Mouse (Mus musculus) intestine, postnatal 0 days (tissue): ENCODE results near the gene Tmem163. TPM values are rescaled to one million over a fixed set of nuclear protein-coding genes. Genes with fewer than 3 reads are reported as not detected.

Experiments used
- ATAC-seq: fragments of 200-750 bp; cut with Nextera tagmentation; 2 replicates; pipeline ENCODE4 v1.8.0; 2017; ENCODE audit warnings: mild to moderate bottlenecking, moderate TSS enrichment, moderate library complexity
- H3K27ac ChIP-seq: fragments of 300-500 bp; sonication (generic); 2 replicates; pipeline ENCODE4 v1.5.1; 2014; ENCODE audit warnings: mild to moderate bottlenecking, low read depth, low read length, moderate library complexity
- H3K27me3 ChIP-seq: fragments of 300-500 bp; sonication (generic); replicated peaks from 2 replicates; pipeline ENCODE4 v1.6.1; 2014; ENCODE audit warnings: low read length, mixed read lengths; ENCODE audit not compliant: control insufficient read depth, insufficient read depth
- H3K36me3 ChIP-seq: fragments of 300-500 bp; sonication (generic); 2 replicates; pipeline ENCODE4 v1.6.1; 2014; ENCODE audit warnings: mild to moderate bottlenecking, moderate library complexity; ENCODE audit not compliant: control insufficient read depth, insufficient read depth
- H3K4me1 ChIP-seq: fragments of 300-500 bp; sonication (generic); replicated peaks from 2 replicates; pipeline ENCODE4 v1.6.1; 2014; ENCODE audit warnings: antibody characterized with exemption, low read length, mixed read lengths; ENCODE audit not compliant: control insufficient read depth, insufficient read depth
- H3K4me2 ChIP-seq: fragments of 300-500 bp; sonication (generic); replicated peaks from 2 replicates; pipeline ENCODE4 v1.6.1; 2014; ENCODE audit warnings: low read depth, mild to moderate bottlenecking, moderate library complexity
- H3K4me3 ChIP-seq: fragments of 300-500 bp; sonication (generic); 2 replicates; pipeline ENCODE4 v1.5.1; 2014; ENCODE audit warnings: low read depth, low read length
- H3K9ac ChIP-seq: fragments of 300-500 bp; sonication (generic); 2 replicates; pipeline ENCODE4 v1.6.1; 2014; ENCODE audit warnings: mild to moderate bottlenecking, low read depth, low read length
- H3K9me3 ChIP-seq: fragments of 300-500 bp; sonication (generic); 2 replicates; pipeline ENCODE4 v1.6.1; 2016; ENCODE audit warnings: mixed run types; ENCODE audit not compliant: control insufficient read depth
- CTCF ChIP-seq: sonication (generic); IDR thresholded peaks from 2 replicates; pipeline ENCODE4 v1.5.1; 2016; ENCODE audit warnings: low read depth, mild to moderate bottlenecking, control low read depth, antibody characterized with exemption, moderate library complexity
- WGBS: fragments of 180-500 bp; shearing (Covaris S2); extraction: QIAGEN DNeasy Blood & Tissue Kit; methylation state at CpG from one replicate; pipeline ENCODE4 v1.1.7; 2014; 5-methylcytosine and 5-hydroxymethylcytosine counted together
- polyA plus RNA-seq: library from polyadenylated mRNA; unstranded; fragments of >200 nt; fragmentation: Nextera tagmentation; extraction: Ambion mirVana; gene quantifications from 2 replicates; pipeline ENCODE4 v1.2.1, GENCODE M21; 2015

Tmem163 gene
- polyA plus RNA-seq, 1 experiment from 2014 or later, result 0.26 TPM

DNA sequence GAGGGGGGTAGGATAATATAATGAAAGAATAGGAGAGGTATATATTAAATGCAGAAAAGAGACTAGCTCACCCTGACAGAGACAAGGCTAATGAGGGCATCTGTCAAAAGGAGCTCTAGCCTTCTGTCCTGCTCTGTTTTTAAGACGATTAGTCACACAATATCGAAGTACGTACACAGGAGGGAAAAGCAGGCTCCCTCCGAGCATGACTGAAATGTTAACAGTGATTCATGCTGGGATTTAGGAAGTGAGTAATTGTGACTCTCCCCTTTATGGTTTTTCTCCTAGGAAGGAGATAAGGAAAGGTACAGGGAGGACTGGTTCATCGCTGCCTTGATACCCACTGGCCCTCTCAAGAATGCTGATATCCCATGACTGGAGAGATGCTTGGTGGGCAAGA is 57.0 kb downstream of the Tmem163 start:
- Histone ChIP-seq H3K4me3 (no peak overlapping the region), H3K4me2 (no peak overlapping the region), H3K4me1 (no peaks in the 10 kb centered on the region), H3K36me3 (no peaks in the 10 kb centered on the region), H3K9me3 (no peaks in the 10 kb centered on the region), H3K27ac (no peak overlapping the region), H3K27me3 (no peaks in the 10 kb centered on the region), H3K9ac (no peak overlapping the region)
- 60% methylated on average over 5 of the region's 5 CpGs for WGBS
- TF ChIP-seq CTCF, result no peak
- ATAC-seq, result no peak

DNA sequence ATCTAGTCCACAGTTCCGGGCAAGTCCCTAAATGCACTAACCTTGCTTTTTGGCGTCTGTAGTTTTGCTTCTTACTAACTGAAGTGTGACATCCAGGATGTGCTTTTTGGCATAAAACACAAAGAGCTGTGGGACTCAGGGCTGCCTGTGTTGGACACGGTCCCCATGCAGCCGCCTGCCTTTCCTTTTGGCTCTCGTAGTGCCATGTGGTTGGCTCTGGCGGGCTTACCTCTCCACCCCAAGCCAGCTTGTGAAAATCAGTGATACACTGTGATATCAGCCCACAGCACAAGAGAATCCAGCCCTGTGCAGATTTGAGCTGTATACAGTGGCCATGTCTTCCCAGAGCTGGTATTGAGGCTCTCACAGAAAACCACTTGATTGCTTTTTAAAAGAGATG is 60.3 kb downstream of the Tmem163 start:
- Histone ChIP-seq H3K4me3 (no peak overlapping the region), H3K4me2 (no peak overlapping the region), H3K4me1 (no peaks in the 10 kb centered on the region), H3K9ac (no peak overlapping the region), H3K36me3 (no peaks in the 10 kb centered on the region), H3K27me3 (no peaks in the 10 kb centered on the region), H3K9me3 (no peaks in the 10 kb centered on the region), H3K27ac (no peak overlapping the region)
- no peak for TF ChIP-seq CTCF
- no peak for ATAC-seq
- 87% methylated on average over 6 of the region's 6 CpGs for WGBS

DNA sequence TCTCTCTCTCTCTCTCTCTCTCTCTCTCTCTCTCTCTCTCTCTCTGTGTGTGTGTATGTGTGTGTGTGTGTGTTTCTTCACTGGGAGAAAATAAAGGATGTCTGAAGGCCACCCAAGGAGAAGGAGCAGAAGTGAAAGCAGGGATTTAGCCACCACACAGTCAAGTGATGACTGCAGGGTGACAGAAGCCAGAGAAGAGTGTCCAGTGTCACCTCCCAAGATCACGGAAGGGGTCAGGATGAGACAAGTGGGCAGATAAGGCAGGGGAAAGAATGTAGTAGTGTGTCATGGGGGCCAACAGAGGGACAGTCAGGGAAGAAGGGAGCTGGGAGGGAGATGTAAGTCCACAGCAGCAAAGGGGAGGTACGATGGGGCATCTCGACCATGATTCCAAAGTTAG is 69.0 kb downstream of the Tmem163 start:
- Histone ChIP-seq H3K36me3 (no peaks in the 10 kb centered on the region), H3K9ac (no peak overlapping the region), H3K27me3 (no peaks in the 10 kb centered on the region), H3K4me1 (no peaks in the 10 kb centered on the region), H3K9me3 (no peaks in the 10 kb centered on the region), H3K27ac (no peak overlapping the region), H3K4me3 (no peak overlapping the region), H3K4me2 (no peak overlapping the region)
- TF ChIP-seq CTCF, result no peak
- ATAC-seq, result no peak
- 79% methylated on average over 3 of the region's 3 CpGs for WGBS

GRCm38 (mm10) chr1:127609814-127610213 is 69.5 kb downstream of the Tmem163 start:
- no peak for ATAC-seq
- no peak for TF ChIP-seq CTCF

GRCm38 (mm10) chr1:127608326-127608725 is 71.0 kb downstream of the Tmem163 start:
- no peak overlapping the region for H3K4me2 ChIP-seq
- H3K27ac ChIP-seq, result no peak overlapping the region
- TF ChIP-seq CTCF, result no peak
- H3K9ac ChIP-seq, result no peak overlapping the region
- H3K36me3 ChIP-seq, result no peaks in the 10 kb centered on the region
- WGBS, result 85% methylated on average over 3 of the region's 3 CpGs
- no peak overlapping the region for H3K4me3 ChIP-seq
- no peaks in the 10 kb centered on the region for H3K27me3 ChIP-seq
- no peak for ATAC-seq
- no peaks in the 10 kb centered on the region for H3K4me1 ChIP-seq
- no peaks in the 10 kb centered on the region for H3K9me3 ChIP-seq

More at GRCm38 (mm10) chr1:127609814-127610213, 69.5 kb downstream of the Tmem163 start:
- H3K4me1 ChIP-seq, result no peaks in the 10 kb centered on the region
- no peak overlapping the region for H3K9ac ChIP-seq
- H3K4me3 ChIP-seq, result no peak overlapping the region
- H3K27me3 ChIP-seq, result no peaks in the 10 kb centered on the region
- no peak overlapping the region for H3K4me2 ChIP-seq
- H3K27ac ChIP-seq, result no peak overlapping the region
- WGBS, result 75% methylated on average over 2 of the region's 2 CpGs
- no peaks in the 10 kb centered on the region for H3K36me3 ChIP-seq
- no peaks in the 10 kb centered on the region for H3K9me3 ChIP-seq

GRCm38 (mm10) chr1:127603697-127604631 is 75.4 kb downstream of the Tmem163 start:
- H3K4me1 ChIP-seq, result no peaks in the 10 kb centered on the region
- no peak for TF ChIP-seq CTCF
- H3K27ac ChIP-seq, result no peak overlapping the region
- no peaks in the 10 kb centered on the region for H3K27me3 ChIP-seq
- no peak overlapping the region for H3K9ac ChIP-seq
- H3K4me3 ChIP-seq, result no peak overlapping the region
- no peaks in the 10 kb centered on the region for H3K9me3 ChIP-seq
- no peaks in the 10 kb centered on the region for H3K36me3 ChIP-seq
- no peak overlapping the region for H3K4me2 ChIP-seq
- WGBS, result 75% methylated on average over 9 of the region's 9 CpGs
- ATAC-seq, result no peak
